Mouse (Mus musculus) kidney, postnatal 4 days (tissue): ENCODE measurements at regions not wholly inside any gene's neighbourhood (a gene's known extent, or its start where the extent isn't known, plus 50 kb on each side); places are given as distances from the start of the nearest gene placed in this dataset.
"Not testable (repeated sequence)": the region's sequence is repeated elsewhere in the genome, so short reads cannot be mapped to it uniquely, and the experiment has no call there.

Experiments
- DNase-seq, 2 experiments: peaks; one replicate each; pipeline ENCODE4 v3.0.0; 2021; ENCODE audit warnings: mixed read lengths in 2 of 2

- no peak for DNase-seq
These were observed 203.4 kb upstream of the Tbl1x start for GRCm38 (mm10) chrX:77307374-77307773.

- peak; percentile 33 to 58 for DNase-seq
These were observed 196.4 kb upstream of the Tbl1x start for GRCm38 (mm10) chrX:77314384-77314783.

- no peak for DNase-seq
These were observed 187.2 kb upstream of the Tbl1x start for GRCm38 (mm10) chrX:77323644-77324043.

- no peak for DNase-seq
These were observed 157.6 kb upstream of the Tbl1x start for GRCm38 (mm10) chrX:77353181-77353580.

- DNase-seq = no peak
These were observed 150.3 kb upstream of the Tbl1x start for GRCm38 (mm10) chrX:77360551-77360950.

GRCm38 (mm10) chrX:77361106-77361505 lies 149.7 kb upstream of the Tbl1x start:
- DNase-seq = no peak

GRCm38 (mm10) chrX:77363657-77364056 lies 147.2 kb upstream of the Tbl1x start:
- DNase-seq = no peak

- no peak for DNase-seq
These were observed 143.5 kb upstream of the Tbl1x start for GRCm38 (mm10) chrX:77367351-77367750.

- no peak for DNase-seq
These were observed 123.5 kb upstream of the Tbl1x start for GRCm38 (mm10) chrX:77387271-77387670.

- no peak for DNase-seq
These were observed 118.9 kb upstream of the Tbl1x start for GRCm38 (mm10) chrX:77391760-77392446.

GRCm38 (mm10) chrX:77406896-77407295 lies 103.9 kb upstream of the Tbl1x start:
- no peak for DNase-seq

- no peak for DNase-seq
These were observed 102.9 kb upstream of the Tbl1x start for GRCm38 (mm10) chrX:77407925-77408324.

- peak; percentile 28 to 56 for DNase-seq
These were observed 101.4 kb upstream of the Tbl1x start for GRCm38 (mm10) chrX:77409370-77409769.

GRCm38 (mm10) chrX:77410812-77411211 lies 100.0 kb upstream of the Tbl1x start:
- DNase-seq = no peak

GRCm38 (mm10) chrX:77414156-77414555 lies 96.7 kb upstream of the Tbl1x start:
- DNase-seq = no peak

GRCm38 (mm10) chrX:77417766-77418165 lies 93.0 kb upstream of the Tbl1x start:
- DNase-seq = peak; percentile 11 to 22

- DNase-seq = no peak
These were observed 88.6 kb upstream of the Tbl1x start for GRCm38 (mm10) chrX:77422206-77422605.

GRCm38 (mm10) chrX:77424792-77425727 lies 85.8 kb upstream of the Tbl1x start:
- DNase-seq = no peak

- DNase-seq = not testable (repeated sequence)
These were observed 85.1 kb upstream of the Tbl1x start for GRCm38 (mm10) chrX:77425728-77426102.

- DNase-seq = not testable (repeated sequence)
These were observed 84.0 kb upstream of the Tbl1x start for GRCm38 (mm10) chrX:77426836-77427235.

- no peak for DNase-seq
These were observed 78.7 kb upstream of the Tbl1x start for GRCm38 (mm10) chrX:77432001-77432565.

GRCm38 (mm10) chrX:77432846-77433810 lies 77.7 kb upstream of the Tbl1x start:
- peak; percentile 96 to 98 for DNase-seq
